Comparison of ENCODE assay signal across 9 mouse cellular contexts in the genomic region with DNA sequence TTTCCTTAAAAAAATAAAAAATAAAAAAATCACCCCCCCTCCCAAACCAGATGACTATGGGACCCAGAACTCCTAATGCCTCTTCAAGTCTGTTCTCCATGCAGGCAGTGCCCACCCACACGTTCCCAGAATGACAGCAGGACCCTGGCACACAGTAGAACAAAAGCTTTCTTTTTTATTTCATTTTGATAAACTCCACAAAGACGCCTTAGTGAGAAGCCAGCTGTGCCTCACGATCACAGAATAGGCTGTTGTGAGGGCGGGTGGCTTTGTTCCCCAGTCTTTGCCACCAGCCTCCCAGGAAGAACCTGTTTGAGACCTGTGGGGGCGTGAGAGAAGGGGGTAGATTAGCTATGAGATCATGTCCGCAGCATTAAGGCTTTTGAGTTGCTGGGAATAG. TPM values are rescaled to one million over a fixed set of nuclear protein-coding genes. Genes with fewer than 3 reads are reported as not detected.
DNase-seq lines count a peak whose midpoint lies in the region; ATAC-seq lines count a peak whose summit lies in the region.
"Had no signal": no experiment of that assay in that cellular context is flagged by ENCODE, and none has a peak within 500 bp of the region (broad histone marks: within the 10 kb centered on the region; RNA-seq: fewer than 3 reads in every experiment).

No protein-coding gene starts in this region.

- peak overlapping the region; percentile 77; the same call in 1 of the 2 replicates for H3K4me2 ChIP-seq in embryonic facial prominence, embryonic 14.5 days (ENCODE audit: low read depth, low read length)
- peak overlapping the region; percentile 80 for H3K4me2 ChIP-seq in hindbrain, embryonic 16.5 days (ENCODE audit: low read length)
- peak overlapping the region; percentile 71 for H3K4me2 ChIP-seq in neural tube, embryonic 15.5 days

- ATAC-seq in embryonic facial prominence, embryonic 14.5 days (ENCODE audit: low read depth) = no peak
- ATAC-seq in hindbrain, embryonic 16.5 days = no peak
- ATAC-seq in neural tube, embryonic 15.5 days (ENCODE audit: low FRiP score) = no peak
- ATAC-seq in granulocyte monocyte progenitor cell, adult 5-6 weeks (replicated peaks; ENCODE audit: poor library complexity, severe bottlenecking) = no peak

- H3K9ac ChIP-seq in embryonic facial prominence, embryonic 14.5 days (ENCODE audit: low read depth, low read length) = peak overlapping the region; percentile 30; the same call in 1 of the 2 replicates
- no peak overlapping the region for H3K9ac ChIP-seq in hindbrain, embryonic 16.5 days (ENCODE audit: low read depth, low read length)
- peak overlapping the region; percentile 97; the same call in 1 of the 2 replicates for H3K9ac ChIP-seq in neural tube, embryonic 15.5 days (replicated peaks)

- H3K36me3 ChIP-seq in embryonic facial prominence, embryonic 14.5 days (ENCODE audit: control insufficient read depth, insufficient read depth, low read length) = peaks cover 52% of the 10 kb centered on the region
- 0 out of 2 replicates have a peak, but pooled peaks cover 8% of the 10 kb centered on the region for H3K36me3 ChIP-seq in hindbrain, embryonic 16.5 days (ENCODE audit: control insufficient read depth, insufficient read depth, low read length)
- H3K36me3 ChIP-seq in neural tube, embryonic 15.5 days = peaks cover 38% of the 10 kb centered on the region

- peaks cover 26% of the 10 kb centered on the region for H3K4me1 ChIP-seq in embryonic facial prominence, embryonic 14.5 days (ENCODE audit: control insufficient read depth, insufficient read depth, low read length)
- peaks cover 30% of the 10 kb centered on the region for H3K4me1 ChIP-seq in hindbrain, embryonic 16.5 days (ENCODE audit: control insufficient read depth, insufficient read depth, low read depth, low read length)
- peaks cover 61% of the 10 kb centered on the region for H3K4me1 ChIP-seq in neural tube, embryonic 15.5 days

- H3K9me3 ChIP-seq in embryonic facial prominence, embryonic 14.5 days (ENCODE audit: control insufficient read depth, low read length) = no peaks in the 10 kb centered on the region
- H3K9me3 ChIP-seq in hindbrain, embryonic 16.5 days (ENCODE audit: control insufficient read depth, low read length) = no peaks in the 10 kb centered on the region
- H3K9me3 ChIP-seq in neural tube, embryonic 15.5 days (replicated peaks) = no peaks in the 10 kb centered on the region

- intact Hi-C loops in left cerebral cortex, postnatal 10 days (cut with DNase I) = loop anchor here (5.0 kb wide), 2 partner anchors 32 to 47 kb away; no protein-coding TSS in a partner anchor

- no peaks in the 10 kb centered on the region for H3K27me3 ChIP-seq in embryonic facial prominence, embryonic 14.5 days (replicated peaks; ENCODE audit: control insufficient read depth, insufficient read depth, low read length)
- H3K27me3 ChIP-seq in hindbrain, embryonic 16.5 days (replicated peaks; ENCODE audit: control insufficient read depth, insufficient read depth, low read length) = no peaks in the 10 kb centered on the region
- H3K27me3 ChIP-seq in neural tube, embryonic 15.5 days (replicated peaks) = no peaks in the 10 kb centered on the region

- WGBS in embryonic facial prominence, embryonic 14.5 days = 65% methylated on average over 6 of the region's 6 CpGs
- 49% methylated on average over 6 of the region's 6 CpGs for WGBS in hindbrain, embryonic 16.5 days
- 70% methylated on average over 6 of the region's 6 CpGs for WGBS in neural tube, embryonic 15.5 days

- H3K27ac ChIP-seq in embryonic facial prominence, embryonic 14.5 days (replicated peaks; ENCODE audit: low read depth, low read length) = no peak overlapping the region
- no peak overlapping the region for H3K27ac ChIP-seq in hindbrain, embryonic 16.5 days (ENCODE audit: low read depth, low read length)
- no peak overlapping the region for H3K27ac ChIP-seq in neural tube, embryonic 15.5 days (replicated peaks)

- H3K4me3 ChIP-seq in embryonic facial prominence, embryonic 14.5 days (ENCODE audit: low read depth, low read length) = no peak overlapping the region
- H3K4me3 ChIP-seq in hindbrain, embryonic 16.5 days (ENCODE audit: low read length) = no peak overlapping the region
- H3K4me3 ChIP-seq in neural tube, embryonic 15.5 days (replicated peaks) = peak overlapping the region; percentile 98; the same call in 1 of the 2 replicates

- peak; percentile 53 for DNase-seq in left cerebral cortex, adult 11 months (ENCODE audit: low spot score)
- no peak for DNase-seq in left cerebral cortex, postnatal 10 days (ENCODE audit: extremely low spot score in 1 of 2, low spot score in 2 of 2)
- DNase-seq in embryonic facial prominence, embryonic 14.5 days (ENCODE audit: low spot score) = no peak
- DNase-seq in ovary, postnatal 14 days (ENCODE audit: low spot score) = no peak
- DNase-seq in retina, postnatal 1 day = no peak

RNA-seq across cellular contexts. Expression of a gene that starts 2.4 kb away (rescaled TPM):
- 100 to 1,000 TPM; 558 to 568 TPM for total RNA-seq in left cerebral cortex, postnatal 10 days (2021)
- polyA plus RNA-seq in embryonic facial prominence, embryonic 14.5 days (2014; fragmentation: Nextera tagmentation; extraction: Ambion mirVana) = 630 and 649 TPM in 2 replicates
- 675 and 689 TPM in 2 replicates for polyA plus RNA-seq in hindbrain, embryonic 16.5 days (2015; fragmentation: Nextera tagmentation; extraction: Ambion mirVana)
- 644 and 655 TPM in 2 replicates for polyA plus RNA-seq in neural tube, embryonic 15.5 days (2015; fragmentation: Nextera tagmentation; extraction: Ambion mirVana)
- total RNA-seq in granulocyte monocyte progenitor cell, adult 5-6 weeks (2014; fragmentation: Nextera tagmentation) = 150 and 188 TPM in 2 replicates
- 33.4 and 56.6 TPM in 2 replicates for total RNA-seq in granulocyte monocyte progenitor cell, adult 5-6 weeks (2017)

RNA-seq across cellular contexts. Expression of a gene that starts 27.7 kb away (rescaled TPM):
- total RNA-seq in left cerebral cortex, postnatal 10 days (2021) = 1 to 10 TPM; 1.5 to 1.6 TPM
- polyA plus RNA-seq in embryonic facial prominence, embryonic 14.5 days (2014; fragmentation: Nextera tagmentation; extraction: Ambion mirVana) = 1.5 and 1.6 TPM in 2 replicates
- 0.58 and 0.70 TPM in 2 replicates for polyA plus RNA-seq in hindbrain, embryonic 16.5 days (2015; fragmentation: Nextera tagmentation; extraction: Ambion mirVana)
- polyA plus RNA-seq in neural tube, embryonic 15.5 days (2015; fragmentation: Nextera tagmentation; extraction: Ambion mirVana) = 1.2 and 2.8 TPM in 2 replicates
- total RNA-seq in granulocyte monocyte progenitor cell, adult 5-6 weeks (2014; fragmentation: Nextera tagmentation) = not detected in 2 replicates
- total RNA-seq in granulocyte monocyte progenitor cell, adult 5-6 weeks (2017) = not detected in 2 replicates
- total RNA-seq: hematopoietic stem cell, adult 5-6 weeks had no signal

RNA-seq across cellular contexts. Expression of a gene that starts 50.7 kb away (rescaled TPM):
- 100 to 1,000 TPM; 146 to 150 TPM for total RNA-seq in left cerebral cortex, postnatal 10 days (2021)
- polyA plus RNA-seq in embryonic facial prominence, embryonic 14.5 days (2014; fragmentation: Nextera tagmentation; extraction: Ambion mirVana) = 200 and 220 TPM in 2 replicates
- 277 and 287 TPM in 2 replicates for polyA plus RNA-seq in hindbrain, embryonic 16.5 days (2015; fragmentation: Nextera tagmentation; extraction: Ambion mirVana)
- polyA plus RNA-seq in neural tube, embryonic 15.5 days (2015; fragmentation: Nextera tagmentation; extraction: Ambion mirVana) = 254 and 270 TPM in 2 replicates
- total RNA-seq in granulocyte monocyte progenitor cell, adult 5-6 weeks (2014; fragmentation: Nextera tagmentation) = 90.7 and 91.6 TPM in 2 replicates
- 123 and 136 TPM in 2 replicates for total RNA-seq in granulocyte monocyte progenitor cell, adult 5-6 weeks (2017)
